Mouse (Mus musculus): ENCODE data around the gene Brca1. TPM values are rescaled to one million over a fixed set of nuclear protein-coding genes. Genes with fewer than 3 reads are reported as not detected.

The Brca1 gene
- total RNA-seq, 2 experiments from 2014 or later = 0.45 to 0.81 TPM

Other genes with a start within 250 kb of the Brca1 start
- 100 to 1,000 TPM in 1 of 2 experiments, 10 to 100 TPM in 1; 92.8 to 102 TPM for gene Becn1, start 249.7 kb downstream of the Brca1 start, total RNA-seq (2021)
- gene Psme3, start 235.7 kb downstream of the Brca1 start, total RNA-seq (2021) = 10 to 100 TPM; 80.6 to 88.8 TPM
- 1 to 10 TPM; 1.8 to 2.2 TPM for gene Aoc2, start 226.9 kb downstream of the Brca1 start, total RNA-seq (2021)
- 10 to 100 TPM; 13.9 to 18.5 TPM for gene Aoc3, start 221.3 kb downstream of the Brca1 start, total RNA-seq (2021)
- not detected for gene G6pc, start 184.4 kb downstream of the Brca1 start, total RNA-seq (2021)
- 10 to 100 TPM; 20.7 to 22.8 TPM for gene Aarsd1, start 134.3 kb downstream of the Brca1 start, total RNA-seq (2021)
- 1 to 10 TPM; 8.5 to 9.1 TPM for gene Gm27029, start 127.2 kb downstream of the Brca1 start, total RNA-seq (2021)
- gene Rundc1, start 126.9 kb downstream of the Brca1 start, total RNA-seq (2021) = 10 to 100 TPM; 10.4 to 11.2 TPM
- 10 to 100 TPM; 69.0 to 80.2 TPM for gene Ptges3l, start 126.6 kb downstream of the Brca1 start, total RNA-seq (2021)
- gene Rpl27, start 109.7 kb downstream of the Brca1 start, total RNA-seq (2021) = 10 to 100 TPM; 46.7 to 56.2 TPM
- 10 to 100 TPM; 12.0 to 13.7 TPM for gene Ifi35, start 103.5 kb downstream of the Brca1 start, total RNA-seq (2021)
- 1 to 10 TPM; 5.7 to 6.2 TPM for gene Rnd2, start 87.0 kb downstream of the Brca1 start, total RNA-seq (2021)
- 10 to 100 TPM; 21.6 to 25.5 TPM for gene Vat1, start 85.7 kb downstream of the Brca1 start, total RNA-seq (2021)
- gene Nbr1, start 194 bp upstream of the Brca1 start, total RNA-seq (2021) = 100 to 1,000 TPM in 1 of 2 experiments, 10 to 100 TPM in 1; 89.9 to 101 TPM
- gene Tmem106a, start 30.3 kb upstream of the Brca1 start, total RNA-seq (2021) = 1 to 10 TPM; 3.6 to 3.8 TPM
- gene Gm11634, start 47.3 kb upstream of the Brca1 start, total RNA-seq (2021) = not detected
- gene Rdm1, start 75.2 kb upstream of the Brca1 start, total RNA-seq (2021) = 10 to 100 TPM; 39.1 to 39.3 TPM
- 10 to 100 TPM; 21.6 to 31.0 TPM for gene Arl4d, start 113.6 kb upstream of the Brca1 start, total RNA-seq (2021)
- 10 to 100 TPM; 14.2 to 16.4 TPM for gene Dhx8, start 181.0 kb upstream of the Brca1 start, total RNA-seq (2021)
- under 1 TPM; 0.26 to 0.53 TPM for gene Etv4, start 233.4 kb upstream of the Brca1 start, total RNA-seq (2021)